Mouse (Mus musculus): Measurements from ENCODE around the gene 4930435E12Rik. TPM values are rescaled to one million over a fixed set of nuclear protein-coding genes. Genes with fewer than 3 reads are reported as not detected.
"Not testable (repeated sequence)": the region's sequence is repeated elsewhere in the genome, so short reads cannot be mapped to it uniquely, and the experiment has no call there.

Gene 4930435E12Rik
- total RNA-seq (2021): not detected
- long read RNA-seq, experiment 1: 0 reads
- long read RNA-seq, experiment 2: 0 reads

DNA sequence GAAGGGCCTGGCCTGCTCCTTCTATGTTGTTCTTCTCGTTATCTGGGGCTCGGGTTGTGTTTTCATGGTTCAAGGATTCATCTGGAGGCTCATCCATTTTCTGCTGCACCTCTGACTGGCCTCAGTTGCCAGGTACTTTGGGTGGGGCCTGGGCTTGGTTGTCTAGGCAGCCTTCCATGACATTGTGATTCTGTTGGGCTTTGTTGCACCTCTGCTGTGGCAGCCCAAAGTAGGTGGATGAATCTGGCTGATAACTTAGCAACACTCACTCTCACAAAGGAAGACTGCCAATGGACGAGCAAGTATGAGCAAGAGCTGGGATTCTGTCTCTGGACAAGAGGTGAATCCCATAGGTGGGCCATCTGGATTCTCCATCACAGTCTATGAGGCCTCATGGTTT lies at the start of gene 4930435E12Rik:
TSS of gene 4930435E12Rik (minus strand) at position 101 of the 400 bp plus-strand sequence.
- intact Hi-C loops (cut with DNase I): no loop called here

DNA sequence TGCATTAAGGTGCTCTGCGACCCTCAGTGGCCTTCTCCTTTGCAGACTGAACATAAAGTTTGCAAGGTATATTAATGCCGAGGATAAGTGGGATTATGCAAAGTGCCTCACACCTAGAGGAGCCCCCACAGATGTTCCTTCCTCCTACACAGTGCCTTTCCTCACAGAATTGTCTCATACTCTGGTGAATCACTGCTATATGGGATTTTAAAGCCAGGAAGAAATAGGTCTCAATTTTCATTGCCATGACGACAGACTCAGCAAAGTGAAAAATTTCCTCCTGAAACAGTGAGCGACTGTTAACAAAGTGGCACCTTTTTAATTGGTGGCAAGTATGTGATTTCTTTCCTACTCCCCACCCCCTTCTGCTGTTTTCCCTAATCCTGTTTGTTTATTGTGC lies 45.9 kb upstream of the 4930435E12Rik start:
- no peak for DNase-seq
- Histone ChIP-seq H3K27ac (no peak overlapping the region), H3K4me3 (no peak overlapping the region)
- TF ChIP-seq CTCF (IDR thresholded peaks at IDR 0.05): no peak
- intact Hi-C loops (cut with DNase I): no loop called here

More for the DNA sequence above, at the start of gene 4930435E12Rik:
- TF ChIP-seq CTCF (IDR thresholded peaks at IDR 0.05): no peak
- H3K4me3 ChIP-seq: no peak within 1 kb of the TSS
- no peak within 1 kb of the TSS for H3K27ac ChIP-seq
- DNase-seq: no peak

DNA sequence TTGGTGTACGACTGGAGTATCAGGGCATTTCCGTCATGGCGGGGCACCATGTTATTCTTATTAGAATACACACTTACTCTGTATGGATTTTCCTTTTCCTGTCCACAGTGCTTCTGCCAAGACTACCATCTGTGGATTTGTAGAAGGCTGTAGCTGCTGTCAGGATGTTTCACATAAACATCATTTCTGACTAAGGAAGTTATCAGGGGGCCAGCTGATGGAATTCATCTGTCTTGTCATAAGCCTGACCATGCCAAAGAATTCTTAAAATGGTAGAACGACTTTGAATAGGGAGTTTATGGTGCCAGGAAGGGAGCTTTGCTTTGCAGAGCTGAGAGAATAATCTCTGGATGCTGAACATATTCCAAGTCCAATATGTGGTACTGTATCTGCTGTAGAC lies 44.7 kb upstream of the 4930435E12Rik start:
- H3K27ac ChIP-seq: no peak overlapping the region
- no peak for DNase-seq
- no peak for TF ChIP-seq CTCF (IDR thresholded peaks at IDR 0.05)
- no peak overlapping the region for H3K4me3 ChIP-seq
- intact Hi-C loops (cut with DNase I): no loop called here

DNA sequence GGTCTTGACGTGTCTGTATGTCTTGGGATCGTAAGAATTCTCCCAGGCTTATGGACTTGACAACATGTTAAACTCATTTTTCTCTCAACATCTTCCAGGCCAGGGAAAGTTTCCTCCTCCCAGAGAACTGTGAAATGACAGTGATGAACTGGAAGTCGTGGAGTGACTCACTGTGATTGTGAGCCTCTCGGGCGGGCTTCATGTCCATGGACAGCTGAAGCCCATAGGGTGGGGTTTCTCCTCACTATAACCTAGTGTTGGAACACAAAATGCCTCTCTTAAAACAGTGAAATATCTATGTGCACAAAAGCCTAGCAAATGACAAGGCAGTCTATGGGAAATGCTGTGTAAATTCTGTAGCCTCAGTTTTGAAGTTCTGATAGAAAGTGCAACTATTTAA lies 35.8 kb upstream of the 4930435E12Rik start:
- intact Hi-C loops (cut with DNase I): no loop called here
- no peak for TF ChIP-seq CTCF (IDR thresholded peaks at IDR 0.05)
- no peak for DNase-seq
- no peak overlapping the region for H3K4me3 ChIP-seq
- H3K27ac ChIP-seq: no peak overlapping the region

DNA sequence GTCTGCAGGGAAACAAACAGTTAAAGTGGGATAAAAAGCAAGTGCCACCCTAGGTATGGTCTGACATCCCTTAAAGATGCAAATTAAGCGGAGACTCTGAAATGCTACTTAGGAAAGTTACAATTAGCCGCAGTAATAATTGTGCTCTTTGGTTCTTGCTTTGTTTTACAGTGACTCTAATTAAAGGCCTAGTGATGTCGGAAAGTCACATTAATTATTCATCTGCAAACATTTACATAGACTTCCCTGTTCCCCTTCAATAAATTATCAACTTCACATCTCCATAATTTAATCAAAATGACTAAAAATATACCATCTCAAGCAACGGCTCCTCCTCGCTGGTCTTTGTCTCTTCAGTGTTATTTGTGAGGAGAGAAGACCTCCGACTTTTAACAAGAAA lies 32.0 kb upstream of the 4930435E12Rik start:
- DNase-seq: no peak
- Histone ChIP-seq H3K27ac (no peak overlapping the region), H3K4me3 (no peak overlapping the region)
- TF ChIP-seq CTCF (IDR thresholded peaks at IDR 0.05): no peak
- intact Hi-C loops (cut with DNase I): no loop called here

DNA sequence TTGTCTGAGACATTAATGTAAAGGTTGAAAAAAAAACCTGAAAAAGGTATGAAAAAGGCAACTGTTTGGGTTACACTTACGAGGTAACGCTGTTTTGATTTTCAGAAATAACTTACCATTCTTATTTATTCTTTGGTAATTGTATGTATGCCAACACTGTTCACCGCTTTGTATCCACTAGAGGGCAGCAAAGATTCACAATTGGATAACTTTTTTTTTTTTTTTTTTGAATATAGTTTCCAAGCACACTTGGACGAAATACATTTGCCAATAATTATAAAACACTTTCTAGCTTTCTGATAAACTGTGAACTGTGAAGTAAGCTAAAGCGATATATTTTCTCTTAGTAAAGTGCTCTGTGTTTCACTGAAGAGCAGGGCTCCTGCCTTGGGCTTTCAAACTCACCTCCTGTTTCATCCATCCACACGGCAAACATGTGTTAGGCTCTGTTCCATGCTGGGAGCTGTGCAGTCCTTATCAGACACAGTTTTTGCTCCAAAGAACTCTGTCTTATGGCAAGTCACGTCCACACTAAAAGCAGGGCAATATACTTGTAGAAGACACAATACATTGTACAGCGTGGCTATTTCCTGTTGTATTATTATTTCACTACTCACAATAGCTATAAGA lies 29.7 kb upstream of the 4930435E12Rik start:
- TF ChIP-seq CTCF (IDR thresholded peaks at IDR 0.05): peak; percentile 73
- intact Hi-C loops (cut with DNase I): loop anchor here (2.0 kb wide), 1 partner anchor 195 kb away; no protein-coding TSS in a partner anchor
- no peak for DNase-seq

DNA sequence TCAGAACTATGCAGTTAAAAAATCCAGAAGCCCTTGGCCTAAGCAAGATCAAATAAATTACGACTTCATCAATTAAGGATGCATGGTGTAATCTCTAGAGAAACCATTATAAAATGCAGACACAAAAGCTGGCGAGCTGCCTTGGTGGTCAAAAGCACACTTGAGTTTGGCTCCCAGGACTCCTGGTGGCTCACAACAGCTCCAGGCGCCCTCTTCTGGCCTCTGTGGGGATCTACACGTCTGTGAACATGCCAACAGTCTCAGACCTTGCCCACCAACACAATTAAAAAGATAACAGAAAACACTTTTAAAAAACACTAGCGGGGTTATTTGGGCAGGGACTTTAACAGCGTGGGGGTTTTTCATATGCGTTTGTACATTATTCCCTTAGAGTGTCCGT lies 16.0 kb downstream of the 4930435E12Rik start:
- peak; percentile 74 for DNase-seq
- Histone ChIP-seq H3K4me3 (no peak overlapping the region), H3K27ac (no peak overlapping the region)
- TF ChIP-seq CTCF (IDR thresholded peaks at IDR 0.05): peak; percentile 93
- intact Hi-C loops (cut with DNase I): loop anchor here (1.0 to 10.0 kb wide), 2 partner anchors 78 to 276 kb away; no protein-coding TSS in a partner anchor

More for the DNA sequence above, 29.7 kb upstream of the 4930435E12Rik start:
- H3K4me3 ChIP-seq: no peak overlapping the region
- no peak overlapping the region for H3K27ac ChIP-seq

DNA sequence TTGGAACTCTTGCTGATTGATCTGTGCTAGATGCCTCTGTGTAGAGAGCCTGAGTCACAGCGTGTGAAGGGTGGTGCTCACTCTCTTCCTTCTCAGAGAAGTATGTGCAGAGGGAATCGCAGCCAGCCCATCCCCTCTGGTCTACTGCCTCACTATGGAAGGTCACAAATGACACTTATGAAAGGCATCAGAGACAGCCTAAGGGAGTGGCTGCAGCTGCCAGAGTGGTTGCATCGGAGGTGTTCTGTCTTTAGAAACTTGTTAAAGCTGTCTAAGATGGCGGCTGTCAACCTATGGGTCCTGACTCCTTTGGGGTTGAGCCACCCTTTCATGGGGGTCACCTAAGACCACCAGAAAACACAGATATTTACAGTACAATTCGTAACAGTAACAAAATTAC lies 18.4 kb downstream of the 4930435E12Rik start:
- intact Hi-C loops (cut with DNase I): loop anchor here (10.0 kb wide), 1 partner anchor 75 kb away; no protein-coding TSS in a partner anchor
- no peak for DNase-seq
- H3K27ac ChIP-seq: no peak overlapping the region
- TF ChIP-seq CTCF (IDR thresholded peaks at IDR 0.05): no peak
- H3K4me3 ChIP-seq: no peak overlapping the region

DNA sequence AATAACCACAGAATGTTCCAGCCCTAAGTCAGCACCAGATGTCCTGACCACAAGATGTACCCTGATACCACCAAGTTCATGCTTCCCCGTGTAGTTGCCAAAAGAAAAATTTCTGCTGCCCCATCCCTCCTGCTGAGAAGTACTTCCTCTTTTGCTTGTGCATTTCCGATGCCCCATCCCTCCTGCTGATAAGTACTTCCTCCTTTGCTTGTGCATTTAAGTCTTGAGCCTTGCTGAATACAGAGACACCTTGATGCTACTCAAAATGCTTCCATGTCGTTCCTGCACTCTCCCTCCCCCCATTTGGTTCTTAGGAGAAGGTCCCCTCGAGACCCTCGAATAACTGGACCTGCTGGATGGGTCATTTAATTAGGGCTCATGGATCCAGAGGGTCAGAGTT lies 20.8 kb downstream of the 4930435E12Rik start:
- DNase-seq: not testable (repeated sequence)

DNA sequence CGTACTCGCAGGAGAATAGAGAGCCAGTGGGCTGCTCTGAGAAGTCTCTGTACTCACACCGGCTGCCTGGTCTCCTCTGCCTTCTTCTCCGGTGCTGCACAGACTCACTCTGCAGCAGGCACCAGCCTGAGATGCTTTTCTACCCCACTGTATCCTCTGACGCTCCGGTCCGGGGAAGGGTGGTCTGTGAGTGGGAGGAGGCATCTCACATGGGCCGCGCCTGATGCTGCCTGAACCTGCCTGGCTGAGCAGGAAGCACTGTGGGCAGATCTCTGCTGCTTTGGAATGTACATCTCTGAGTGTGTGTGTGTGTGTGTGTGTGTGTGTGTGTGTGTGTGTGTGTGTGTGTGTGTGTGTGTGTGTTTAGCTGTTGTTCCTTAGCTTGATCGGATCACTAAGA lies 28.5 kb downstream of the 4930435E12Rik start, which contains the start of gene Upk1b:
TSS of gene Upk1b (minus strand) at position 238 of the 400 bp plus-strand sequence.
- DNase-seq: no peak
- Histone ChIP-seq H3K4me3 (no peak within 1 kb of the TSS), H3K27ac (no peak within 1 kb of the TSS)
- intact Hi-C loops (cut with DNase I): no loop called here
- no peak for TF ChIP-seq CTCF (IDR thresholded peaks at IDR 0.05)

More for the DNA sequence above, 20.8 kb downstream of the 4930435E12Rik start:
- H3K4me3 ChIP-seq; intact Hi-C loops (cut with DNase I); H3K27ac ChIP-seq: not testable (repeated sequence)

DNA sequence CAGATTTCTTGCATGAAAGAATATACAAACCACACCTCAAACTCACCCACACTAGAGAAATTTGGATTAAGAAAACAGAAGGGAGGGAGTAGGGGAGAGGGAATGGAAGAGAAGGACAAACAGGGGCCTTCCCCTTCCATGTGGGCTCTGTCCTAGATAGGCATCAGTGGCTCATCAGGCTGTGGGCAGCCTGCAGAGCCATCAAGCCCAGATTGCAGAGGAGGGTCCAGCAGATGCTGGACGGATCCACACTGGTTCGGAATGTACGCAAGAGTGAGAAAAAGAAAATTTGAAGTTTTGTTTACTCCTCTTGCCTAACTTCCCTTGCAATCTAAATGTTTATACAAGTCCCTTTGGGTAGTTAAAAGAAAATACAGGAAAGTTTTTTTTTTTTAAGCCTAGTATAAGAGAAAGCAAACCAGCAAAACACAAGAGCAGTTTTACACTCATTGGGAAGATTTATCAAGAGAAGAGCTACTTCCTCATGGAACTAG lies 29.5 kb downstream of the 4930435E12Rik start:
- Histone ChIP-seq H3K27ac (no peak overlapping the region), H3K4me3 (no peak overlapping the region)
- intact Hi-C loops (cut with DNase I): no loop called here
- TF ChIP-seq CTCF (IDR thresholded peaks at IDR 0.05): no peak
- DNase-seq: no peak

DNA sequence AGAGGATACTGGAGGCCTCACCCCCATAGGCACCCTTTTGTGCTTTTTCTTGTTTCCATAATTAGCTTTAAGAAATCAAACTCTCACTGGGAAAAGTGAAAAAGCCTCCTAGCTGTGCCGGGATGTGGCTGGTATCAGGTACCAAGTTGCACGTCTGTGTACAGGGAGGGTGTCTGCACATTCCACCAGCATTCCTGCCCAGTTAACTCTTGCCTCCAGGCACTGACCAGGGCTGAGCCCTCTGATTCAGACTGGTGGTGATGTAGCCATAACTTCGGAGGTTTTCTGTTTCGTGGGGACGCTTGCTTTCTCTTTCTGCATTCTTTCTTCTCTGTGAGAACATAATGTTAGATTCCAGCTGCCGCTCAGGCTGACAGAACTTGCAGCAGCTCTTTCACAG lies 35.4 kb downstream of the 4930435E12Rik start:
- H3K4me3 ChIP-seq: no peak overlapping the region
- TF ChIP-seq CTCF (IDR thresholded peaks at IDR 0.05): no peak
- no peak for DNase-seq
- H3K27ac ChIP-seq: no peak overlapping the region
- intact Hi-C loops (cut with DNase I): no loop called here

DNA sequence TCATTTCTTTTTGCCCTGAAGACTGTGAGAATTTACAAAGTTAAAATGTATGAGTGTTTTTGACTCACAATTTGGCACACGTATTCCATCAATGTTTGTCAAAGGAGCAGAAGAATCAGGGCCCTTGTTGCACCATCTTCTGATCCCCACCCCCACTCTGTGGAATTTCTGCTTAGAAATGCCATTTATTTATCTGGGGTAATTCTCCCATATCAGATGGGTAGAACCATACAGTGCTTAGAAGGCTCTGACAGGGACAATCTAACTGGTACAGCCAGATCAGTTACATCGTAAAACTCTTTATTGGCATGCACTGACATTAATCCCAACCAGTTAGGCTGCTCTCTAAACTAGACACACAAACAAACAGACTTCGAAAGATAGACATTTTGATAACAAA lies 38.6 kb downstream of the 4930435E12Rik start:
- intact Hi-C loops (cut with DNase I): no loop called here
- Histone ChIP-seq H3K4me3 (no peak overlapping the region), H3K27ac (no peak overlapping the region)
- no peak for TF ChIP-seq CTCF (IDR thresholded peaks at IDR 0.05)
- no peak for DNase-seq

DNA sequence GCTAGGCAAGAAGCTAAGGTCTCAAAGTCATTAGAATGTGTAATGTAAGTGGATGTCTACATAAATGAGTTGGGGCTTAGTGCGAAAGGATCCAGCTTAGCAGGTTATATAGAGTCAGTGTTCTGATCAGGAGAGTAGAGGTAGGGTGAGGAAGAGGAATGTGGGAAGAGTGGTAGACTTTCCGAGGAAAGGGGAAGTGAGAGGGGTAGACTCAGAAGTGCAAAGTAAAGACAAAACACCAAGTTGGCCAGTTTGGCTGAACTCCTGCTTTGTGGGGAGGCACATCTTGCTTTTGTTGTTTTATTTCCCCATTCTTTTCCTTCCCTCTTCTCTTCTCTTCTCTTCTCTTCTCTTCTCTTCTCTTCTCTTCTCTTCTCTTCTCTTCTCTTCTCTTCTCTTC lies 39.5 kb downstream of the 4930435E12Rik start:
- intact Hi-C loops (cut with DNase I): no loop called here
- no peak for DNase-seq
- H3K4me3 ChIP-seq: no peak overlapping the region
- TF ChIP-seq CTCF (IDR thresholded peaks at IDR 0.05): no peak
- H3K27ac ChIP-seq: no peak overlapping the region

All from gastrocnemius, adult 2 months (tissue).